In the genomic region with DNA sequence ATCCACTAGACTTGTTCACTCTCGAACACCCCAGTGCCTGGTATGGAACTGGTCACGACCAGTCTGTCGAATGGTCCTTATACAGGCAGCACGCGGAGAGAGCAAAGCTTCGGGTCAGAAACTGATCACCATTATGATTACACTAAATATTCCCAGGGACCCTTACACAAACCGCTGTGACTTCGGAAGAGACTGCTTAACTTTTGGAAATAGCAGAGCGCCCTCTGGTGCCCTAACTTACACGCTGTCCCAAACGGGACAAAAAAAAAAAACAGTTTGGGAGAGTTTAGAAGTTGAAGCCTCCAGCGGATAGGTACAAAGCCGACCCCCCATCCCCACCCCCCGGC, we compare ENCODE assay signal across 7 mouse cellular contexts. TPM values are rescaled to one million over a fixed set of nuclear protein-coding genes. Genes with fewer than 3 reads are reported as not detected.
DNase-seq lines count a peak whose midpoint lies in the region; ATAC-seq and TF ChIP-seq lines count a peak whose summit lies in the region.

No protein-coding gene starts in this region.

- TF ChIP-seq RAD21 in CH12.LX (IDR thresholded peaks at IDR 0.05; ENCODE audit: low read depth, low read length): peak; percentile 84

- H3K9me3 ChIP-seq in CH12.LX (replicated peaks; ENCODE audit: low read length): no peaks in the 10 kb centered on the region
- no peaks in the 10 kb centered on the region for H3K9me3 ChIP-seq in embryonic facial prominence, embryonic 11.5 days (replicated peaks; ENCODE audit: control insufficient read depth, low read length)

- no peak overlapping the region for H3K4me3 ChIP-seq in CH12.LX (replicated peaks in 1 of 3; ENCODE audit: low read depth in 2 of 3, low read length in 2 of 3, poor library complexity in 1 of 3)
- H3K4me3 ChIP-seq in embryonic facial prominence, embryonic 11.5 days (ENCODE audit: low read depth, low read length): no peak overlapping the region

- no peak overlapping the region for H3K27ac ChIP-seq in CH12.LX (ENCODE audit: insufficient read depth, low read depth)
- no peak overlapping the region for H3K27ac ChIP-seq in embryonic facial prominence, embryonic 11.5 days (replicated peaks; ENCODE audit: low read depth, low read length)

- peaks cover 10% of the 10 kb centered on the region for H3K27me3 ChIP-seq in CH12.LX (replicated peaks)
- peaks cover 18% of the 10 kb centered on the region for H3K27me3 ChIP-seq in embryonic facial prominence, embryonic 11.5 days (ENCODE audit: control insufficient read depth, insufficient read depth, low read length)

- ATAC-seq in embryonic facial prominence, embryonic 11.5 days (replicated peaks; ENCODE audit: insufficient number of reproducible peaks, low FRiP score, low TSS enrichment, low read depth): 0 out of 2 replicates have a peak, but pooled peaks have one; percentile 17

- no peak for TF ChIP-seq EP300 in CH12.LX (IDR thresholded peaks at IDR 0.05; ENCODE audit: low read length)

- H3K36me3 ChIP-seq in CH12.LX (replicated peaks in 1 of 2; ENCODE audit: control insufficient read depth in 1 of 2, insufficient read depth in 1 of 2, low read length in 1 of 2): no peaks in the 10 kb centered on the region
- no peaks in the 10 kb centered on the region for H3K36me3 ChIP-seq in embryonic facial prominence, embryonic 11.5 days (replicated peaks; ENCODE audit: control insufficient read depth, insufficient read depth, low read depth, low read length)

- in situ Hi-C loops in CH12.LX (cut with MboI; ENCODE audit: low pct_ligation_motif_present, low pct_unique_long_range_greater_than_20kb, low sequenced_read_pairs): loop anchor here (5.0 to 10.0 kb wide), 2 partner anchors 67 to 195 kb away; partner anchors contain the start of gene Hcrt

- H3K9ac ChIP-seq in CH12.LX (ENCODE audit: insufficient read depth, low read depth): no peak overlapping the region
- H3K9ac ChIP-seq in embryonic facial prominence, embryonic 11.5 days (replicated peaks; ENCODE audit: low read length): no peak overlapping the region

- peak; percentile 75 to 95 for TF ChIP-seq CTCF in CH12.LX (conservative IDR thresholded peaks at IDR 0.05 in 1 of 2, IDR thresholded peaks at IDR 0.05 in 1 of 2; ENCODE audit: low read depth in 2 of 2, low read length in 2 of 2)

- no peak overlapping the region for H3K4me2 ChIP-seq in CH12.LX (ENCODE audit: insufficient read depth, low read depth, poor library complexity, severe bottlenecking)
- peak overlapping the region; percentile 39 for H3K4me2 ChIP-seq in embryonic facial prominence, embryonic 11.5 days (ENCODE audit: low read depth, low read length)

- DNase-seq in CH12.LX (ENCODE audit: extremely low read depth): peak; percentile 65
- peak; percentile 63 to 67 for DNase-seq in adrenal gland, adult 18-20 months (ENCODE audit: low spot score in 2 of 2)
- peak; percentile 89 for DNase-seq in embryonic facial prominence, embryonic 11.5 days (ENCODE audit: low spot score)
- DNase-seq in heart, postnatal 10 days: peak; percentile 78 to 85
- peak; percentile 69 to 88 for DNase-seq in kidney, postnatal 36 days
- DNase-seq in lung, postnatal 10 days: peak; percentile 86
- DNase-seq in right cerebral cortex, postnatal 25 days: peak; percentile 20

- peaks cover 7 to 27% of the 10 kb centered on the region in 2 experiments for H3K4me1 ChIP-seq in CH12.LX (ENCODE audit: control insufficient read depth in 1 of 2, insufficient read depth in 2 of 2)
- H3K4me1 ChIP-seq in embryonic facial prominence, embryonic 11.5 days (ENCODE audit: control insufficient read depth, insufficient read depth, low read length): peaks cover 5% of the 10 kb centered on the region; the same call in 1 of the 2 replicates

- WGBS in embryonic facial prominence, embryonic 11.5 days: 3% methylated on average over 14 of the region's 14 CpGs

- no peak for TF ChIP-seq POLR2A in CH12.LX (IDR thresholded peaks at IDR 0.05; ENCODE audit: low read depth, low read length)

- intact Hi-C loops in heart, postnatal 10 days (cut with DNase I): loop anchor here (5.0 kb wide), 1 partner anchor 247 kb away; the partner anchor contains the start of genes Hspb9 and Kat2a

- H3K79me2 ChIP-seq in CH12.LX (replicated peaks; ENCODE audit: control insufficient read depth, extremely low read depth, insufficient read depth, poor library complexity, severe bottlenecking): no peaks in the 10 kb centered on the region

- dilution Hi-C loops in CH12.LX (cut with MboI; ENCODE audit: extremely low pct_ligation_motif_present, extremely low pct_unique_long_range_greater_than_20kb, low sequenced_read_pairs): no loop called here

TF ChIP-seq in CH12.LX, 34 proteins besides CTCF, POLR2A, EP300 and RAD21:
- TF ChIP-seq CHD1 (IDR thresholded peaks at IDR 0.05; ENCODE audit: low read depth, low read length) (no peak), ZNF384 (IDR thresholded peaks at IDR 0.05; ENCODE audit: low read depth, low read length) (peak; percentile 96), MXI1 (IDR thresholded peaks at IDR 0.05; ENCODE audit: low read depth, low read length) (peak; percentile 35; the same call in 1 of the 2 replicates), POLR2AphosphoS2 (IDR thresholded peaks at IDR 0.05; ENCODE audit: low read depth, low read length) (no peak), RCOR1 (conservative IDR thresholded peaks at IDR 0.05; ENCODE audit: low read depth, low read length) (no peak), ELF1 (IDR thresholded peaks at IDR 0.05; ENCODE audit: low read depth, low read length) (0 out of 2 replicates have a peak, but pooled peaks have one; percentile 21), SMC3 (IDR thresholded peaks at IDR 0.05; ENCODE audit: low read depth, low read length) (peak; percentile 93), ZC3H11A (IDR thresholded peaks at IDR 0.05; ENCODE audit: low read depth, low read length) (peak; percentile 64), MAX (IDR thresholded peaks at IDR 0.05; ENCODE audit: low read length) (0 out of 2 replicates have a peak, but pooled peaks have one; percentile 14), NELFE (IDR thresholded peaks at IDR 0.05; ENCODE audit: low read depth, low read length) (peak; percentile 39; the same call in 1 of the 2 replicates), MYC (IDR thresholded peaks at IDR 0.05; ENCODE audit: low read depth, low read length) (no peak), JUND (conservative IDR thresholded peaks at IDR 0.05; ENCODE audit: low read depth, low read length) (no peak), E2F4 (IDR thresholded peaks at IDR 0.05; ENCODE audit: insufficient replicate concordance, low read depth, low read length) (no peak), PAX5 (IDR thresholded peaks at IDR 0.05; ENCODE audit: low read length) (no peak), TBP (conservative IDR thresholded peaks at IDR 0.05; ENCODE audit: low read depth, low read length) (no peak), CHD2 (IDR thresholded peaks at IDR 0.05; ENCODE audit: low read length) (peak; percentile 48), MAFK (IDR thresholded peaks at IDR 0.05; ENCODE audit: insufficient replicate concordance, low read length) (no peak), MAZ (IDR thresholded peaks at IDR 0.05; ENCODE audit: low read depth, low read length) (no peak), HCFC1 (IDR thresholded peaks at IDR 0.05; ENCODE audit: low read depth, low read length) (peak; percentile 25; the same call in 1 of the 2 replicates), ZMIZ1 (IDR thresholded peaks at IDR 0.05; ENCODE audit: low read depth, low read length) (no peak), UBTF (IDR thresholded peaks at IDR 0.05; ENCODE audit: low read depth, low read length) (no peak), BHLHE40 (IDR thresholded peaks at IDR 0.05; ENCODE audit: low read depth, low read length) (0 out of 2 replicates have a peak, but pooled peaks have one; percentile 20), MEF2A (IDR thresholded peaks at IDR 0.05; ENCODE audit: borderline replicate concordance, low read depth, low read length) (no peak), GABPA (IDR thresholded peaks at IDR 0.05; ENCODE audit: insufficient replicate concordance, low read depth, low read length) (no peak), SIN3A (IDR thresholded peaks at IDR 0.05; ENCODE audit: low read length) (peak; percentile 46; the same call in 1 of the 2 replicates)

RNA-seq across cellular contexts. Expression of gene Cavin1, which starts 11.2 kb away (rescaled TPM):
- total RNA-seq in CH12.LX (2012; rRNA removed) (0.08 and 0.21 TPM in 2 replicates), CH12.LX (2014; rRNA removed) (0.05 TPM in 2 replicates)
- 0.13 and 0.25 TPM in 2 replicates for polyA plus RNA-seq in CH12.LX (2012; ENCODE audit: insufficient read length, low read depth)
- 100 to 1,000 TPM; 296 to 352 TPM for total RNA-seq in adrenal gland, adult 18-20 months (2021)
- 14.7 and 16.3 TPM in 2 replicates for polyA plus RNA-seq in embryonic facial prominence, embryonic 11.5 days (2014; fragmentation: Nextera tagmentation; extraction: Ambion mirVana)
- total RNA-seq in heart, postnatal 10 days (2021): 100 to 1,000 TPM; 462 to 471 TPM

RNA-seq across cellular contexts. Expression of gene Stat3, which starts 20.1 kb away (rescaled TPM):
- 51.1 and 52.1 TPM in 2 replicates for total RNA-seq in CH12.LX (2012; rRNA removed)
- 35.9 TPM in 2 replicates for total RNA-seq in CH12.LX (2014; rRNA removed)
- 66.7 and 69.2 TPM in 2 replicates for polyA plus RNA-seq in CH12.LX (2012; ENCODE audit: insufficient read length, low read depth)
- 100 to 1,000 TPM in 1 of 2 experiments, 10 to 100 TPM in 1; 87.0 to 102 TPM for total RNA-seq in adrenal gland, adult 18-20 months (2021)
- 22.5 and 23.5 TPM in 2 replicates for polyA plus RNA-seq in embryonic facial prominence, embryonic 11.5 days (2014; fragmentation: Nextera tagmentation; extraction: Ambion mirVana)
- 100 to 1,000 TPM; 110 to 117 TPM for total RNA-seq in heart, postnatal 10 days (2021)

RNA-seq across cellular contexts. Expression of gene Atp6v0a1, which starts 49.8 kb away (rescaled TPM):
- total RNA-seq in CH12.LX (2012; rRNA removed) (31.3 and 36.1 TPM in 2 replicates), CH12.LX (2014; rRNA removed) (14.1 and 15.1 TPM in 2 replicates)
- polyA plus RNA-seq in CH12.LX (2012; ENCODE audit: insufficient read length, low read depth): 54.5 and 63.4 TPM in 2 replicates
- total RNA-seq in adrenal gland, adult 18-20 months (2021): 100 to 1,000 TPM; 120 to 176 TPM
- polyA plus RNA-seq in embryonic facial prominence, embryonic 11.5 days (2014; fragmentation: Nextera tagmentation; extraction: Ambion mirVana): 28.0 and 28.4 TPM in 2 replicates
- total RNA-seq in heart, postnatal 10 days (2021): 10 to 100 TPM; 89.6 to 93.8 TPM

Comparison
In these comparisons a context has a peak if more than half of its experiments do, and no peak if none do; other contexts are left out.
1. DNase-seq: peak in every context shown above with its lines; median percentile 89 in embryonic facial prominence, embryonic 11.5 days; 86 in lung, postnatal 10 days; 82 in heart, postnatal 10 days; 78 in kidney, postnatal 36 days; 65 in CH12.LX; 65 in adrenal gland, adult 18-20 months; 20 in right cerebral cortex, postnatal 25 days.
2. RNA of gene Cavin1, which starts 11.2 kb away (total RNA-seq): 462 to 471 TPM in heart, postnatal 10 days and 296 to 352 TPM in adrenal gland, adult 18-20 months; 0.05 to 0.21 TPM in CH12.LX; every median in the first group is over 100 times any median in the second.